Mouse (Mus musculus): ENCODE measurements around the gene Whamm. TPM values are rescaled to one million over a fixed set of nuclear protein-coding genes. Genes with fewer than 3 reads are reported as not detected.

Whamm gene
- total RNA-seq, 2 experiments from 2014 or later, result 7.5 to 9.0 TPM

GRCm38 (mm10) chr7:81561211-81561610 is 9.9 kb upstream of the Whamm start:
- DNase-seq (ENCODE audit: low spot score in 2 of 2), result no peak

- no peak for DNase-seq (ENCODE audit: low spot score in 2 of 2)
Observed at GRCm38 (mm10) chr7:81563506-81564015, 7.5 kb upstream of the Whamm start.

- no peak for DNase-seq (ENCODE audit: low spot score in 2 of 2)
Observed at GRCm38 (mm10) chr7:81564766-81565165, 6.3 kb upstream of the Whamm start.

GRCm38 (mm10) chr7:81565381-81566055 is 5.5 kb upstream of the Whamm start:
- DNase-seq (ENCODE audit: low spot score in 2 of 2), result no peak

GRCm38 (mm10) chr7:81566332-81566731 is 4.7 kb upstream of the Whamm start:
- no peak for DNase-seq (ENCODE audit: low spot score in 2 of 2)

- DNase-seq (ENCODE audit: low spot score in 2 of 2), result no peak
Observed at GRCm38 (mm10) chr7:81566892-81567291, 4.2 kb upstream of the Whamm start, which contains the start of gene Fsd2. TSS of gene Fsd2 (minus strand) at chr7:81566944.

- no peak for DNase-seq (ENCODE audit: low spot score in 2 of 2)
Observed at GRCm38 (mm10) chr7:81567396-81567795, 3.7 kb upstream of the Whamm start.

- no peak for DNase-seq (ENCODE audit: low spot score in 2 of 2)
Observed at GRCm38 (mm10) chr7:81569851-81570250, 1.2 kb upstream of the Whamm start.

GRCm38 (mm10) chr7:81570271-81570670 is 795 bp upstream of the Whamm start:
- no peak for DNase-seq (ENCODE audit: low spot score in 2 of 2)

- DNase-seq (ENCODE audit: low spot score in 2 of 2), result no peak
Observed at GRCm38 (mm10) chr7:81570752-81571107, 336 bp upstream of the Whamm start.

- DNase-seq (ENCODE audit: low spot score in 2 of 2), result no peak
Observed at GRCm38 (mm10) chr7:81571941-81572441, 925 bp downstream of the Whamm start.

GRCm38 (mm10) chr7:81572610-81573268 is 1.7 kb downstream of the Whamm start:
- DNase-seq (ENCODE audit: low spot score in 2 of 2), result no peak

- no peak for DNase-seq (ENCODE audit: low spot score in 2 of 2)
Observed at GRCm38 (mm10) chr7:81573397-81573796, 2.3 kb downstream of the Whamm start.

- DNase-seq (ENCODE audit: low spot score in 2 of 2), result no peak
Observed at GRCm38 (mm10) chr7:81573821-81574220, 2.8 kb downstream of the Whamm start.

GRCm38 (mm10) chr7:81575606-81576005 is 4.5 kb downstream of the Whamm start:
- no peak for DNase-seq (ENCODE audit: low spot score in 2 of 2)

GRCm38 (mm10) chr7:81577872-81578271 is 6.8 kb downstream of the Whamm start:
- no peak for DNase-seq (ENCODE audit: low spot score in 2 of 2)

- DNase-seq (ENCODE audit: low spot score in 2 of 2), result no peak
Observed at GRCm38 (mm10) chr7:81578413-81578812, 7.3 kb downstream of the Whamm start.

- no peak for DNase-seq (ENCODE audit: low spot score in 2 of 2)
Observed at GRCm38 (mm10) chr7:81579312-81579711, 8.2 kb downstream of the Whamm start.

GRCm38 (mm10) chr7:81583512-81583911 is 12.4 kb downstream of the Whamm start:
- no peak for DNase-seq (ENCODE audit: low spot score in 2 of 2)

- no peak for DNase-seq (ENCODE audit: low spot score in 2 of 2)
Observed at GRCm38 (mm10) chr7:81585326-81585725, 14.3 kb downstream of the Whamm start.

GRCm38 (mm10) chr7:81587238-81587637 is 16.2 kb downstream of the Whamm start:
- DNase-seq (ENCODE audit: low spot score in 2 of 2), result no peak

GRCm38 (mm10) chr7:81592686-81593085 is 21.6 kb downstream of the Whamm start:
- DNase-seq (ENCODE audit: low spot score in 2 of 2), result no peak

- no peak for DNase-seq (ENCODE audit: low spot score in 2 of 2)
Observed at GRCm38 (mm10) chr7:81593387-81593786, 22.3 kb downstream of the Whamm start.

Data from gastrocnemius, postnatal 4 days (tissue).